Mouse (Mus musculus) CH12.LX (cell line): Measurements from ENCODE around the gene 4930415O20Rik.

Experiments used
- CTCF ChIP-seq, 2 experiments: IDR thresholded peaks in 1 of 2; conservative IDR thresholded peaks in 1 of 2; 2 replicates each; pipeline ENCODE4 v1.5.1; 2011 to 2012; ENCODE audit warnings: low read depth in 2 of 2, low read length in 2 of 2, improper control_type of control experiment in 1 of 2, inconsistent platforms in 1 of 2, mild to moderate bottlenecking in 1 of 2, moderate library complexity in 1 of 2
- E2F4 ChIP-seq: IDR thresholded peaks from 2 replicates; pipeline ENCODE4 v1.6.1; 2011; ENCODE audit warnings: low read depth, low read length, improper control_type of control experiment; ENCODE audit not compliant: insufficient replicate concordance
- MAX ChIP-seq: IDR thresholded peaks from 2 replicates; pipeline ENCODE4 v1.6.1; 2011; ENCODE audit warnings: low read length, improper control_type of control experiment
- MEF2A ChIP-seq: IDR thresholded peaks from 2 replicates; pipeline ENCODE4 v1.6.1; 2014; ENCODE audit warnings: low read depth, mild to moderate bottlenecking, inconsistent platforms, low read length, improper control_type of control experiment, borderline replicate concordance
- MYC ChIP-seq: IDR thresholded peaks from 2 replicates; pipeline ENCODE4 v1.6.1; 2011; ENCODE audit warnings: low read depth, mild to moderate bottlenecking, improper control_type of control experiment, low read length
- POLR2A ChIP-seq: IDR thresholded peaks from 2 replicates; pipeline ENCODE4 v1.6.1; 2011; ENCODE audit warnings: low read depth, mild to moderate bottlenecking, improper control_type of control experiment, low read length
- UBTF ChIP-seq: IDR thresholded peaks from 2 replicates; pipeline ENCODE4 v1.6.1; 2012; ENCODE audit warnings: low read depth, mild to moderate bottlenecking, inconsistent platforms, low read length, improper control_type of control experiment, moderate library complexity
- USF1 ChIP-seq: IDR thresholded peaks from 2 replicates; pipeline ENCODE4 v1.6.1; 2014; ENCODE audit warnings: low read depth, mild to moderate bottlenecking, inconsistent platforms, low read length, improper control_type of control experiment
- USF2 ChIP-seq: conservative IDR thresholded peaks from 2 replicates; pipeline ENCODE4 v1.6.1; 2011; ENCODE audit warnings: low read depth, low read length, improper control_type of control experiment
- ZNF384 ChIP-seq: IDR thresholded peaks from 2 replicates; pipeline ENCODE4 v1.6.1; 2012; ENCODE audit warnings: low read depth, low read length, improper control_type of control experiment, inconsistent platforms

DNA sequence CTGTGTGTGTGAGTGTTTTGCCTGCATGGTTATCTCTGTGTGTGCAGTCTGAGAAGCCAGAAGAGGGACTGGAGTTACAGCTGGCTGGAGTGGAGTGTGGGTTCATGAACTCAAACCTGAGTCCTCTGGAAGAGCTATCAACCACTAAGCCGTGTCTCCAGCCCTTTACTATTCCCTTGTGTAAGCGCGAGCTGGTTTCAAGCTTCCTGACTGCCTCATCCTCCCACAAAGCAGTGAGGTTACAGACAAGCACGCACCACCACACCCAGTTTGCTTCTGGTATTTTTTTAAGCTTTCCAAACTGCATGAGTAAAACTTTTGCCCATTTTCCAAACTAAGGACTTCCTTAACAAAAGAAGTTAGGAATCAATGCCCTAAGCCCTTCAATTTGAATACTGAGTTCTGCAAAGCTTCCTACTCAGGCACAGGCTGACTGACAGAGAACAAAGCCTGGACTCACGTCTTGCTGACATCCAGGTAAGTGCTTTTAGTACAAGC is 42.7 kb upstream of the 4930415O20Rik start:
- TF ChIP-seq CTCF (conservative IDR thresholded peaks at IDR 0.05 in 1 of 2, IDR thresholded peaks at IDR 0.05 in 1 of 2; ENCODE audit: low read depth in 2 of 2, low read length in 2 of 2) (no peak), USF2 (no peak), E2F4 (no peak), MAX (no peak), ZNF384 (no peak), MEF2A (no peak), POLR2A (no peak), MYC (no peak), UBTF (no peak), USF1 (no peak)
